Mouse (Mus musculus) lung, adult 2 months (tissue): Measurements from ENCODE around the gene Mprip. TPM values are rescaled to one million over a fixed set of nuclear protein-coding genes. Genes with fewer than 3 reads are reported as not detected.

Source experiments
- DNase-seq: peaks from one replicate; pipeline ENCODE4 v3.0.0; 2022
- H3K4me1 ChIP-seq: fragments of 200-500 bp; 2 replicates; pipeline ENCODE4 v1.6.1; 2011; ENCODE audit warnings: low read length; ENCODE audit not compliant: control insufficient read depth, insufficient read depth
- H3K4me3 ChIP-seq: fragments of 200-500 bp; replicated peaks from 2 replicates; pipeline ENCODE3; 2011; ENCODE audit warnings: low read depth, mild to moderate bottlenecking, control low read depth, low read length; ENCODE audit errors: extremely low read depth
- CTCF ChIP-seq: fragments of 200-500 bp; IDR thresholded peaks from 2 replicates; pipeline ENCODE4 v1.5.1; 2011; ENCODE audit warnings: mild to moderate bottlenecking, low read length, control low read depth; ENCODE audit not compliant: insufficient read depth
- POLR2A ChIP-seq: fragments of 200-500 bp; IDR thresholded peaks from 2 replicates; pipeline ENCODE4 v1.6.1; 2011; ENCODE audit warnings: low read depth, mild to moderate bottlenecking, control low read depth, low read length, borderline replicate concordance; ENCODE audit errors: extremely low read depth
- WGBS: fragments of 180-500 bp; shearing (Covaris S2); methylation state at CpG from one replicate; pipeline ENCODE4 v1.1.7; 2018; 5-methylcytosine and 5-hydroxymethylcytosine counted together
- polyA plus RNA-seq: library from polyadenylated mRNA; depleted of rRNA; stranded (reverse); fragments of >200 nt; gene quantifications from 2 replicates; pipeline ENCODE4 v1.2.3, GENCODE M21; 2012

Mprip gene
- polyA plus RNA-seq, 1 experiment: 239 TPM

- WGBS: 87% methylated on average over 4 of the region's 4 CpGs
- no peak for DNase-seq
- Histone ChIP-seq H3K4me1 (no peaks in the 10 kb centered on the region), H3K4me3 (no peak overlapping the region)
- no peak for TF ChIP-seq POLR2A
- TF ChIP-seq CTCF: no peak
Observed at GRCm38 (mm10) chr11:59744374-59744773, 83.3 kb downstream of the Mprip start.

- 59% methylated on average over 5 of the region's 5 CpGs for WGBS
- Histone ChIP-seq H3K4me3 (no peak overlapping the region), H3K4me1 (no peaks in the 10 kb centered on the region)
- no peak for DNase-seq
- TF ChIP-seq CTCF (no peak), POLR2A (no peak)
Observed at GRCm38 (mm10) chr11:59745851-59746250, 84.7 kb downstream of the Mprip start.

DNA sequence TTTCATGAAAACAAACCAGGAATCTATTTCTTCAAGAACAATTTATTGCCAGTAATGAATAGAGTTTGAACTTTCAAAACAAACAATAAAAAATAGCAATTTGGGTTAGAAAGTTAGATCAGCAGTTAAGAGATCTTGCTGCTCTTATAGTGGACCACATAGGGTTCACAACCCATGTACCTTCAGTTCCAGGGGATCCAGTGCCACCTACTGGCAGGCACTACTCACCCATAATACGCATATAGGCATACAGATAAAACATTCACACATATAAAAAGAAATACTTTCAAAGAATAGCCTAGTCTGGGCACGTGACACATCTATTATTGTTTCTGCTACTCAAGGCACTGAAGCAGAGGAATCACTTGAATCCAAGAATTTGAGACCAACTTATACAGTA, 85.5 kb downstream of the Mprip start:
- DNase-seq: peak; percentile 48
- H3K4me1 ChIP-seq: no peaks in the 10 kb centered on the region
- TF ChIP-seq POLR2A: no peak
- peak; percentile 63 for TF ChIP-seq CTCF

GRCm38 (mm10) chr11:59749050-59749449, 87.9 kb downstream of the Mprip start:
- TF ChIP-seq POLR2A: no peak
- TF ChIP-seq CTCF: no peak
- Histone ChIP-seq H3K4me1 (no peaks in the 10 kb centered on the region), H3K4me3 (no peak overlapping the region)
- no peak for DNase-seq
- WGBS: 83% methylated on average over 3 of the region's 3 CpGs

More for the DNA sequence above, 85.5 kb downstream of the Mprip start:
- H3K4me3 ChIP-seq: no peak overlapping the region
- WGBS: 68% methylated on average over 2 of the region's 2 CpGs

DNA sequence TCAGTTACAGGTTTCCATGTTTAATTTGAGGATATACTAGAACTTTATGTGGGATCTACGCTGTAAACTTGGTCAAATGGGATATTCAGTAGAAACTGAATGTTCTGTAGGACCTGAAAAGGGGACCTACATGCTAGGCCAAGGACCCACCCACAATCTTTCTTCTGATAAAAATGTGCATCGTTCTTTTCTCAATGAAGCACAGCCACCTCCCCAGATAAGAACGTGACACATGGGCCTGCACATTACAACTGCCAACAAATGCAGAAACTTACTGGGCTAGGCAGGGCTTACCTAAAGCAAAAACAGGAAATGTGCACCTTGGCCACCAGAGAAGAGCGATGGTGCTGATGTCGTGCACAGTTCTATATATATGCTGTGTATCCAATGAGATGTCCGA, 93.4 kb downstream of the Mprip start:
- peaks cover 8% of the 10 kb centered on the region for H3K4me1 ChIP-seq
- 86% methylated on average over 6 of the region's 6 CpGs for WGBS
- TF ChIP-seq POLR2A (no peak), CTCF (no peak)
- no peak overlapping the region for H3K4me3 ChIP-seq
- no peak for DNase-seq

DNA sequence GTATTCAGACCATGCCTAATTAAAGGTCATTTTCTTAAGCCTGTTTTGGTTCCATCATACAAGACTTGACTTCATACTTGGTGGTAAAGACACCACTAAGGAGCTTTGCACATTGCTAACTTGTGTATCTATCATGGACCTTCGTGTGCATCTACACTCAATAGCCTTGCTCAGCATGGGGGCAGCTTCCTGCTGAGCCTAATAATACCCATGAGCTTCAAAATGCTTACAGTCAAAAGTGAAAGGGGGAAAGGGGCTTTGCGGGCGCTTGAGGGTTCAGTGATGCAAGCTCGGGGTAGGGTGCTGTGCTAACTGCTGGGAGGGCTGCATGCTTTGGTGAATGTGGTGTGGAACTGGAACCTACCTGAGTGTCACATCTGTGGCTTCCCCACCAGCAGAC, 95.2 kb downstream of the Mprip start:
- TF ChIP-seq CTCF: no peak
- no peak for TF ChIP-seq POLR2A
- H3K4me3 ChIP-seq: no peak overlapping the region
- no peak for DNase-seq
- peaks cover 8% of the 10 kb centered on the region for H3K4me1 ChIP-seq
- 82% methylated on average over 4 of the region's 4 CpGs for WGBS

GRCm38 (mm10) chr11:59758191-59758985, 97.3 kb downstream of the Mprip start:
- peaks cover 8% of the 10 kb centered on the region for H3K4me1 ChIP-seq
- TF ChIP-seq CTCF: no peak
- TF ChIP-seq POLR2A: no peak
- 60% methylated on average over 9 of the region's 9 CpGs for WGBS
- DNase-seq: no peak
- H3K4me3 ChIP-seq: no peak overlapping the region

GRCm38 (mm10) chr11:59759178-59759577, 98.1 kb downstream of the Mprip start:
- DNase-seq: no peak
- WGBS: 25% methylated on average over 4 of the region's 4 CpGs
- Histone ChIP-seq H3K4me1 (peaks cover 8% of the 10 kb centered on the region), H3K4me3 (no peak overlapping the region)
- TF ChIP-seq CTCF (no peak), POLR2A (no peak)

DNA sequence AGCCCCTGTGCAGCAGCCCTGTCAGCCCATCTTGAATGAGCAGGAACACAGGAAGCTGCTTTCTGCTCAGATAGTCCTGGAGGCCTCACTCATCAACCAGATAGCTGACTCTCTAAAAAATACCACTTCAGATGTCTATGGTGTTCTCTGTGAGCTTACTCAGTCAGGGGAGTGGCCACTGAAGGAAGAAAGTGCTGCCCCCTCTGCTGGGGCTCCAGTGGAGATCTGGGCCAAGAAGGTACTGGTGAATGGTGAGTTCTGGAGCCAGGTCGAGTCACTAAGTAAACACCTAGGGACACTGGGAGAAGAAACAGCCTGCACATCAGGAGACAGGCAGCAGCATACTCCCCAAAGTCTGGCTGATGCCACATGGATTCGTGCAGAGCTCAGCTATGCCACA, 98.5 kb downstream of the Mprip start:
- 71% methylated on average over 2 of the region's 2 CpGs for WGBS
- TF ChIP-seq CTCF (no peak), POLR2A (no peak)
- DNase-seq: no peak
- Histone ChIP-seq H3K4me1 (peaks cover 8% of the 10 kb centered on the region), H3K4me3 (no peak overlapping the region)

DNA sequence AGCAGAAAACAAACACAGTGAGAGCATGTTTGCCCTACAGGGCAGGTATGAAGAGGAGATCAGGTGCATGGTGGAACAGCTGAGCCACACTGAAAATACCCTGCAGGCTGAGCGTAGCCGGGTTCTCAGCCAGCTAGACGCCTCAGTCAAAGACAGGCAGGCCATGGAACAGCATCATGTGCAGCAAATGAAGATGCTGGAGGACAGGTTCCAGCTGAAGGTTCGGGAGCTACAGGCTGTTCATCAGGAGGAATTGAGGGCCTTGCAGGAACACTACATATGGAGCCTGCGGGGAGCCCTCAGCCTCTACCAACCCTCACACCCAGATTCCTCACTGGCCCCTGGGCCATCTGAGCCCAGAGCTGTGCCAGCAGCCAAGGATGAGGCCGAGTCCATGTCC, 99.7 kb downstream of the Mprip start:
- TF ChIP-seq CTCF: no peak
- TF ChIP-seq POLR2A: no peak
- DNase-seq: no peak
- H3K4me3 ChIP-seq: no peak overlapping the region
- 93% methylated on average over 6 of the region's 6 CpGs for WGBS
- H3K4me1 ChIP-seq: peaks cover 8% of the 10 kb centered on the region
